Mouse (Mus musculus) right cerebral cortex, postnatal 4 days (tissue): ENCODE data around the gene Tmem223.
"Not testable (repeated sequence)": the region's sequence is repeated elsewhere in the genome, so short reads cannot be mapped to it uniquely, and the experiment has no call there.

Experiments used
- DNase-seq: peaks from one replicate; pipeline ENCODE4 v3.0.0-alpha.2; 2022

The Tmem223 gene

GRCm38 (mm10) chr19:8770567-8771270, at the start of gene Tmem223:
Gene Tmem223 (plus strand): TSS chr19:8770996.
- peak; percentile 79 for DNase-seq

GRCm38 (mm10) chr19:8721378-8721777, 49.4 kb upstream of the Tmem223 start:
- no peak for DNase-seq

- DNase-seq = no peak
These were observed 48.8 kb upstream of the Tmem223 start for GRCm38 (mm10) chr19:8722021-8722420.

- DNase-seq = no peak
These were observed 48.3 kb upstream of the Tmem223 start for GRCm38 (mm10) chr19:8722559-8722906.

- DNase-seq = peak; percentile 88
These were observed 47.8 kb upstream of the Tmem223 start, which contains the start of gene Slc3a2 for GRCm38 (mm10) chr19:8722907-8723573. Gene Slc3a2 (minus strand): TSS chr19:8723369.

GRCm38 (mm10) chr19:8723574-8724346, 47.0 kb upstream of the Tmem223 start:
- no peak for DNase-seq

GRCm38 (mm10) chr19:8724392-8724791, 46.4 kb upstream of the Tmem223 start:
- no peak for DNase-seq

- no peak for DNase-seq
These were observed 45.6 kb upstream of the Tmem223 start for GRCm38 (mm10) chr19:8725081-8725613.

GRCm38 (mm10) chr19:8726609-8727390, 44.0 kb upstream of the Tmem223 start:
- no peak for DNase-seq

- no peak for DNase-seq
These were observed 43.2 kb upstream of the Tmem223 start for GRCm38 (mm10) chr19:8727495-8728114.

GRCm38 (mm10) chr19:8728335-8729099, 42.3 kb upstream of the Tmem223 start:
- not testable (repeated sequence) for DNase-seq

- no peak for DNase-seq
These were observed 36.5 kb upstream of the Tmem223 start for GRCm38 (mm10) chr19:8734334-8734733.

GRCm38 (mm10) chr19:8735389-8736159, 35.2 kb upstream of the Tmem223 start, which contains the start of gene Wdr74:
Gene Wdr74 (plus strand): TSS chr19:8735827.
- peak; percentile 92 for DNase-seq

- no peak for DNase-seq
These were observed 34.7 kb upstream of the Tmem223 start for GRCm38 (mm10) chr19:8736160-8736467.

- DNase-seq = no peak
These were observed 31.9 kb upstream of the Tmem223 start for GRCm38 (mm10) chr19:8738911-8739310.

- DNase-seq = no peak
These were observed 31.1 kb upstream of the Tmem223 start for GRCm38 (mm10) chr19:8739646-8740045.

- DNase-seq = no peak
These were observed 30.2 kb upstream of the Tmem223 start, which contains the start of gene 1700092M07Rik for GRCm38 (mm10) chr19:8740603-8741002. Gene 1700092M07Rik (plus strand): TSS chr19:8740718.

- peak; percentile 88 for DNase-seq
These were observed 29.4 kb upstream of the Tmem223 start, which contains the start of gene Stx5a for GRCm38 (mm10) chr19:8741243-8741869. Gene Stx5a (plus strand): TSS chr19:8741413.

GRCm38 (mm10) chr19:8742176-8742575, 28.6 kb upstream of the Tmem223 start:
- DNase-seq = no peak

GRCm38 (mm10) chr19:8745382-8745781, 25.4 kb upstream of the Tmem223 start:
- no peak for DNase-seq
